Mouse (Mus musculus): ENCODE results near the gene Mllt6. TPM values are rescaled to one million over a fixed set of nuclear protein-coding genes. Genes with fewer than 3 reads are reported as not detected.

Gene Mllt6
- polyA plus RNA-seq, 1 experiment from 2014 or later, result 0.21 TPM

DNA sequence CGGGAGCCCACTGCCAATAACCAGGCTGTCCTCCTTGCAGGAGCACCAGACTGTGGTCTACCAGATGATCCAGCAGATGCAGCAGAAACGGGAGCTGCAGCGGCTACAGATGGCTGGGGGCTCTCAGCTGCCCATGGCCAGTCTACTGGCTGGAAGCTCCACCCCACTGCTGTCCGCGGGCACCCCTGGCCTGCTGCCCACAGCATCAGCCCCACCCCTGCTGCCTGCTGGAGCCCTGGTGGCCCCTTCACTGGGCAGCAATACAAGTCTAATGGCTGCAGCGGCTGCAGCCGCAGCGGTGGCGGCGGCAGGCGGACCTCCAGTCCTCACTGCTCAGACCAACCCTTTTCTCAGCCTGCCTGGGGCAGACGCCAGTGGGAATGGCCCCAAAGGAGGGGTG, 17.2 kb downstream of the Mllt6 start:
- WGBS (ENCODE audit: insufficient replicate concordance), result 81% methylated on average over 12 of the region's 12 CpGs
- Histone ChIP-seq H3K9me3 (replicated peaks; ENCODE audit: control insufficient read depth, low read length) (no peaks in the 10 kb centered on the region), H3K4me2 (ENCODE audit: low read depth, low read length) (no peak overlapping the region), H3K4me1 (ENCODE audit: control insufficient read depth, low read depth, low read length) (no peaks in the 10 kb centered on the region), H3K4me3 (ENCODE audit: low read depth, low read length) (no peak overlapping the region), H3K27me3 (ENCODE audit: control insufficient read depth, insufficient read depth, low read depth, low read length) (peaks cover under 1% of the 10 kb centered on the region; the same call in 1 of the 2 replicates), H3K27ac (ENCODE audit: low read length) (no peak overlapping the region), H3K9ac (ENCODE audit: low read depth, low read length) (no peak overlapping the region), H3K36me3 (ENCODE audit: control insufficient read depth, insufficient read depth) (no peaks in the 10 kb centered on the region)
- no peak for ATAC-seq (ENCODE audit: low read depth)

GRCm38 (mm10) chr11:97682504-97683055, 19.4 kb downstream of the Mllt6 start:
- Histone ChIP-seq H3K4me3 (ENCODE audit: low read depth, low read length) (no peak overlapping the region), H3K4me2 (ENCODE audit: low read depth, low read length) (no peak overlapping the region), H3K4me1 (ENCODE audit: control insufficient read depth, low read depth, low read length) (peaks cover 6% of the 10 kb centered on the region), H3K9me3 (replicated peaks; ENCODE audit: control insufficient read depth, low read length) (no peaks in the 10 kb centered on the region), H3K9ac (ENCODE audit: low read depth, low read length) (no peak overlapping the region), H3K27me3 (ENCODE audit: control insufficient read depth, insufficient read depth, low read depth, low read length) (peaks cover 5% of the 10 kb centered on the region), H3K36me3 (ENCODE audit: control insufficient read depth, insufficient read depth) (no peaks in the 10 kb centered on the region), H3K27ac (ENCODE audit: low read length) (no peak overlapping the region)
- no peak for ATAC-seq (ENCODE audit: low read depth)
- WGBS (ENCODE audit: insufficient replicate concordance), result 66% methylated on average over 6 of the region's 6 CpGs

- H3K4me1 ChIP-seq (ENCODE audit: control insufficient read depth, low read depth, low read length), result peaks cover 6% of the 10 kb centered on the region
- H3K36me3 ChIP-seq (ENCODE audit: control insufficient read depth, insufficient read depth), result no peaks in the 10 kb centered on the region
- no peaks in the 10 kb centered on the region for H3K9me3 ChIP-seq (replicated peaks; ENCODE audit: control insufficient read depth, low read length)
- H3K4me2 ChIP-seq (ENCODE audit: low read depth, low read length), result no peak overlapping the region
- no peak overlapping the region for H3K9ac ChIP-seq (ENCODE audit: low read depth, low read length)
- H3K27ac ChIP-seq (ENCODE audit: low read length), result no peak overlapping the region
- ATAC-seq (ENCODE audit: low read depth), result no peak
- no peak overlapping the region for H3K4me3 ChIP-seq (ENCODE audit: low read depth, low read length)
- H3K27me3 ChIP-seq (ENCODE audit: control insufficient read depth, insufficient read depth, low read depth, low read length), result peaks cover 5% of the 10 kb centered on the region
- 35% methylated on average over 6 of the region's 6 CpGs for WGBS (ENCODE audit: insufficient replicate concordance)
Measured at GRCm38 (mm10) chr11:97684063-97684680, 21.0 kb downstream of the Mllt6 start.

DNA sequence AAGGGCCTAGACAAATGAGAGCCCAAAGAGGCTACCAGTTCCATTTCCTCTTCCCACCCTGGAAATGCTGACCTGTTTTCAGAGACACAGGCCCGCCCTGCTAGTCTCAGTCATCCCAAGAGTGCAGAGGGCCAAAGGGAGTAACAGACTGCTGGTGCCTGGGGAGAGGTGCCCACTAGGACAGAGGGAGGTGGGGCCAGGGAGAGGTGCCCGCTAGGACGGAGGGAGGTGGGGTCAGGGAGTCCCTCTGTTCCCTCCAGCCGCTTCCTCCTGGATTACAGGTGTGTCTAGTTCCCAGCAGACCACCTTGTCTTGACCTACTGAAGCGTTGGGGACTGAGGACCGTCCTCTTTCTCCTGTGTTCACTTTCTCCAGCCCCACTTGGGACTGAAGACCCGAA, 21.6 kb downstream of the Mllt6 start:
- Histone ChIP-seq H3K4me1 (ENCODE audit: control insufficient read depth, low read depth, low read length) (peaks cover 6% of the 10 kb centered on the region), H3K9ac (ENCODE audit: low read depth, low read length) (no peak overlapping the region), H3K4me2 (ENCODE audit: low read depth, low read length) (no peak overlapping the region), H3K36me3 (ENCODE audit: control insufficient read depth, insufficient read depth) (no peaks in the 10 kb centered on the region), H3K4me3 (ENCODE audit: low read depth, low read length) (no peak overlapping the region), H3K27me3 (ENCODE audit: control insufficient read depth, insufficient read depth, low read depth, low read length) (peaks cover 5% of the 10 kb centered on the region), H3K9me3 (replicated peaks; ENCODE audit: control insufficient read depth, low read length) (no peaks in the 10 kb centered on the region), H3K27ac (ENCODE audit: low read length) (no peak overlapping the region)
- ATAC-seq (ENCODE audit: low read depth), result no peak
- WGBS (ENCODE audit: insufficient replicate concordance), result 46% methylated on average over 7 of the region's 7 CpGs

GRCm38 (mm10) chr11:97685613-97686321, 22.6 kb downstream of the Mllt6 start, which contains the start of gene Cisd3:
Gene Cisd3, plus strand, starts transcription at chr11:97685826.
- Histone ChIP-seq H3K9me3 (replicated peaks; ENCODE audit: control insufficient read depth, low read length) (no peaks in the 10 kb centered on the region), H3K36me3 (ENCODE audit: control insufficient read depth, insufficient read depth) (no peaks in the 10 kb centered on the region), H3K9ac (ENCODE audit: low read depth, low read length) (no peak within 1 kb of the TSS; the same call in 1 of the 2 replicates), H3K4me1 (ENCODE audit: control insufficient read depth, low read depth, low read length) (peaks cover 6% of the 10 kb centered on the region), H3K4me2 (ENCODE audit: low read depth, low read length) (peak within 1 kb of the TSS; percentile 57), H3K27me3 (ENCODE audit: control insufficient read depth, insufficient read depth, low read depth, low read length) (peaks cover 5% of the 10 kb centered on the region), H3K27ac (ENCODE audit: low read length) (no peak within 1 kb of the TSS), H3K4me3 (ENCODE audit: low read depth, low read length) (peak within 1 kb of the TSS; percentile 43)
- 1% methylated on average over 43 of the region's 43 CpGs for WGBS (ENCODE audit: insufficient replicate concordance)
- ATAC-seq (ENCODE audit: low read depth), result peak; percentile 93

DNA sequence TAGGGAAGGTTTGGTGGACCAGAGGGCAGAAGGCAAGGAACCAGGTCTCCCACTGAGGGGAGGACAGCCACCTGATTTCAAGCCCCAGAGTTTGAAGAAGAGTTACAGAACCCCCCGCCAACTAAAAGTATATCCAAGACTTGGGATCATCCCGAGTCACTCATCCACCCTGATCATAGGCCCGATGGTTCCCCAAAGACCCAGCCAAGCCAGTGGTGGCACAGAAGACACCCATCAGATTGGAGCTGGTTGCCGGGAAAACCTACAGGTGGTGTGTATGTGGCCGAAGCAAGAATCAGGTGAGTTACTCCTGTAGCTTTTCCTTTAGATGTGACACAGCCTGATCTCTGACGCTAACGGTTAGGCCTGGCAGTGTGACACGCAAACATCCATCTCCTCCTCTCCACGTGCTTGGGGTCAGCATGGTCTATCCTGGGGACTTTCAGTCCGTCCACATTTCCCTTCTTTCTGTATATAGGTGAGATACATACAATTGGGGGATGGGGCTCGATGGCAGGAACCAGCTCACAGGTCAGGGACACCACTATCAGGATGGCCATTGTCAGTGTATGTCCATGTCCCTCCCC, 23.2 kb downstream of the Mllt6 start:
- Histone ChIP-seq H3K9me3 (replicated peaks; ENCODE audit: control insufficient read depth, low read length) (no peaks in the 10 kb centered on the region), H3K9ac (ENCODE audit: low read depth, low read length) (no peak overlapping the region; the same call in 1 of the 2 replicates), H3K4me3 (ENCODE audit: low read depth, low read length) (peak overlapping the region; percentile 36), H3K36me3 (ENCODE audit: control insufficient read depth, insufficient read depth) (no peaks in the 10 kb centered on the region), H3K27me3 (ENCODE audit: control insufficient read depth, insufficient read depth, low read depth, low read length) (peaks cover 5% of the 10 kb centered on the region), H3K27ac (ENCODE audit: low read length) (no peak overlapping the region), H3K4me2 (ENCODE audit: low read depth, low read length) (peak overlapping the region; percentile 57), H3K4me1 (ENCODE audit: control insufficient read depth, low read depth, low read length) (peaks cover 6% of the 10 kb centered on the region)
- ATAC-seq (ENCODE audit: low read depth), result no peak
- 47% methylated on average over 11 of the region's 11 CpGs for WGBS (ENCODE audit: insufficient replicate concordance)

DNA sequence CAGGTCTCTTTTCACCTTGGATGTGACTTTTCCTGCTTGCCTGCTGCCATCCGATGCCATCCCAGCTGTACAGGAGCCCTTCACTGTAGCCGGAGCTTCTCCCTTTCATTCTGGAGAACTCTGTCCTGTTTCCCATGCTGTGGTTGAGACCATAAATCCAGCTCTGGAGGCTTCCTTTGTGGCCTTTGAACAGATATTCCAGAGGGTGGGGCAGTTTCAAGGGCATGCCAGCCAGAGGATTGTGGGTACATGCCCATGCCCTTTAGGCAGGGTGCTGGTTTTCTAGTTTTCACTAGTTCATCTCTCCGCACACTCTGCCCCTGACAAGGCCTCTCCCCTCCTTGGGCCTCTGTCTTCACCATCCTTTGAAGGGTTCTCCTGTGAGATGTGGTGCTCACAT, 23.8 kb downstream of the Mllt6 start:
- Histone ChIP-seq H3K9me3 (replicated peaks; ENCODE audit: control insufficient read depth, low read length) (no peaks in the 10 kb centered on the region), H3K27ac (ENCODE audit: low read length) (no peak overlapping the region), H3K4me2 (ENCODE audit: low read depth, low read length) (no peak overlapping the region), H3K4me3 (ENCODE audit: low read depth, low read length) (no peak overlapping the region), H3K27me3 (ENCODE audit: control insufficient read depth, insufficient read depth, low read depth, low read length) (peaks cover 5% of the 10 kb centered on the region), H3K36me3 (ENCODE audit: control insufficient read depth, insufficient read depth) (no peaks in the 10 kb centered on the region), H3K4me1 (ENCODE audit: control insufficient read depth, low read depth, low read length) (peaks cover 6% of the 10 kb centered on the region), H3K9ac (ENCODE audit: low read depth, low read length) (no peak overlapping the region)
- no peak for ATAC-seq (ENCODE audit: low read depth)
- WGBS (ENCODE audit: insufficient replicate concordance), result 75% methylated on average over 3 of the region's 3 CpGs

- peaks cover 5% of the 10 kb centered on the region for H3K27me3 ChIP-seq (ENCODE audit: control insufficient read depth, insufficient read depth, low read depth, low read length)
- H3K9ac ChIP-seq (ENCODE audit: low read depth, low read length), result no peak overlapping the region
- H3K4me3 ChIP-seq (ENCODE audit: low read depth, low read length), result no peak overlapping the region
- no peaks in the 10 kb centered on the region for H3K36me3 ChIP-seq (ENCODE audit: control insufficient read depth, insufficient read depth)
- no peak for ATAC-seq (ENCODE audit: low read depth)
- 19% methylated on average over 10 of the region's 10 CpGs for WGBS (ENCODE audit: insufficient replicate concordance)
- H3K9me3 ChIP-seq (replicated peaks; ENCODE audit: control insufficient read depth, low read length), result no peaks in the 10 kb centered on the region
- H3K4me2 ChIP-seq (ENCODE audit: low read depth, low read length), result no peak overlapping the region
- peaks cover 6% of the 10 kb centered on the region for H3K4me1 ChIP-seq (ENCODE audit: control insufficient read depth, low read depth, low read length)
- no peak overlapping the region for H3K27ac ChIP-seq (ENCODE audit: low read length)
Measured at GRCm38 (mm10) chr11:97689861-97690260, 26.6 kb downstream of the Mllt6 start.

- H3K4me2 ChIP-seq (ENCODE audit: low read depth, low read length), result no peak overlapping the region
- no peak overlapping the region for H3K4me3 ChIP-seq (ENCODE audit: low read depth, low read length)
- no peak overlapping the region for H3K27ac ChIP-seq (ENCODE audit: low read length)
- H3K36me3 ChIP-seq (ENCODE audit: control insufficient read depth, insufficient read depth), result no peaks in the 10 kb centered on the region
- peaks cover 18% of the 10 kb centered on the region for H3K27me3 ChIP-seq (ENCODE audit: control insufficient read depth, insufficient read depth, low read depth, low read length)
- no peak overlapping the region for H3K9ac ChIP-seq (ENCODE audit: low read depth, low read length)
- ATAC-seq (ENCODE audit: low read depth), result no peak
- H3K9me3 ChIP-seq (replicated peaks; ENCODE audit: control insufficient read depth, low read length), result no peaks in the 10 kb centered on the region
- WGBS (ENCODE audit: insufficient replicate concordance), result 67% methylated on average over 4 of the region's 4 CpGs
- H3K4me1 ChIP-seq (ENCODE audit: control insufficient read depth, low read depth, low read length), result peaks cover 3% of the 10 kb centered on the region; the same call in 1 of the 2 replicates
Measured at GRCm38 (mm10) chr11:97694435-97694834, 31.2 kb downstream of the Mllt6 start.

Measured in liver, embryonic 16.5 days (tissue).